Mouse (Mus musculus) midbrain, embryonic 14.5 days (tissue): ENCODE results near the gene Selenom. TPM values are rescaled to one million over a fixed set of nuclear protein-coding genes. Genes with fewer than 3 reads are reported as not detected.
A peak's percentile ranks its signal among the peaks of the same experiment; 100 is the strongest.

Experiments
- ATAC-seq: fragments of 200-750 bp; cut with Nextera tagmentation; 2 replicates; pipeline ENCODE4 v1.8.0; 2017; ENCODE audit warnings: moderate number of reproducible peaks, moderate library complexity; ENCODE audit not compliant: low FRiP score, low TSS enrichment
- DNase-seq: peaks from one replicate; pipeline ENCODE4 v3.0.0-alpha.2; 2015
- H3K27ac ChIP-seq: fragments of 300-500 bp; sonication (generic); replicated peaks from 2 replicates; pipeline ENCODE4 v1.5.1; 2014; ENCODE audit warnings: mild to moderate bottlenecking, low read depth, low read length, moderate library complexity
- H3K27me3 ChIP-seq: fragments of 300-500 bp; sonication (generic); 2 replicates; pipeline ENCODE4 v1.6.1; 2014; ENCODE audit warnings: low read length, control low read depth, mixed read lengths; ENCODE audit not compliant: control insufficient read depth, insufficient read depth
- H3K36me3 ChIP-seq: fragments of 300-500 bp; sonication (generic); 2 replicates; pipeline ENCODE4 v1.6.1; 2014; ENCODE audit warnings: low read length, control low read depth; ENCODE audit not compliant: control insufficient read depth, insufficient read depth
- H3K4me1 ChIP-seq: fragments of 300-500 bp; sonication (generic); 2 replicates; pipeline ENCODE4 v1.6.1; 2014; ENCODE audit warnings: mild to moderate bottlenecking, antibody characterized with exemption, low read length, control low read depth; ENCODE audit not compliant: control insufficient read depth, insufficient read depth
- H3K4me2 ChIP-seq: fragments of 300-500 bp; sonication (generic); 2 replicates; pipeline ENCODE4 v1.6.1; 2014; ENCODE audit warnings: mild to moderate bottlenecking, low read length, moderate library complexity
- H3K4me3 ChIP-seq: fragments of 300-500 bp; sonication (generic); replicated peaks from 2 replicates; pipeline ENCODE4 v1.5.1; 2014; ENCODE audit warnings: low read depth, low read length
- H3K9ac ChIP-seq: fragments of 300-500 bp; sonication (generic); replicated peaks from 2 replicates; pipeline ENCODE4 v1.6.1; 2014; ENCODE audit warnings: mild to moderate bottlenecking, low read length, moderate library complexity
- H3K9me3 ChIP-seq: fragments of 300-500 bp; sonication (generic); 2 replicates; pipeline ENCODE4 v1.6.1; 2016; ENCODE audit warnings: low read length, control low read depth, mixed read lengths; ENCODE audit not compliant: control insufficient read depth
- WGBS: fragments of 180-500 bp; shearing (Covaris S2); extraction: QIAGEN DNeasy Blood & Tissue Kit; methylation state at CpG from one replicate; pipeline ENCODE4 v1.1.7; 2014; 5-methylcytosine and 5-hydroxymethylcytosine counted together
- polyA plus RNA-seq: library from polyadenylated mRNA; unstranded; fragments of >200 nt; fragmentation: Nextera tagmentation; extraction: Ambion mirVana; gene quantifications from 2 replicates; pipeline ENCODE4 v1.2.1, GENCODE M21; 2014

Selenom gene
- polyA plus RNA-seq, 1 experiment from 2014 or later: 48.5 TPM

- ATAC-seq (peak; percentile 93), DNase-seq (peak; percentile 95)
- Histone ChIP-seq H3K27me3 (no peaks in the 10 kb centered on the region), H3K9me3 (no peaks in the 10 kb centered on the region), H3K9ac (peak overlapping the region; percentile 56), H3K4me3 (peak overlapping the region; percentile 45), H3K4me2 (peak overlapping the region; percentile 69), H3K27ac (no peak overlapping the region), H3K36me3 (no peaks in the 10 kb centered on the region), H3K4me1 (peaks cover 18% of the 10 kb centered on the region)
- 5% methylated on average over 33 of the region's 33 CpGs for WGBS
These were observed 24.8 kb downstream of the Selenom start for GRCm38 (mm10) chr11:3539111-3539825.

- Histone ChIP-seq H3K4me2 (peak overlapping the region; percentile 69), H3K27me3 (no peaks in the 10 kb centered on the region), H3K4me3 (peak overlapping the region; percentile 45), H3K27ac (no peak overlapping the region), H3K9me3 (no peaks in the 10 kb centered on the region), H3K9ac (no peak overlapping the region), H3K36me3 (no peaks in the 10 kb centered on the region), H3K4me1 (peaks cover 18% of the 10 kb centered on the region)
- 84% methylated on average over 4 of the region's 4 CpGs for WGBS
- ATAC-seq (no peak), DNase-seq (no peak)
These were observed 25.3 kb downstream of the Selenom start for GRCm38 (mm10) chr11:3539826-3540196.

- ATAC-seq (no peak), DNase-seq (no peak)
- H3K4me1 ChIP-seq: peaks cover 18% of the 10 kb centered on the region
- peak within 1 kb of the TSS; percentile 69 for H3K4me2 ChIP-seq
- H3K36me3 ChIP-seq: no peaks in the 10 kb centered on the region
- H3K9me3 ChIP-seq: no peaks in the 10 kb centered on the region
- peak within 1 kb of the TSS; percentile 56; the same call in 1 of the 2 replicates for H3K9ac ChIP-seq
- no peaks in the 10 kb centered on the region for H3K27me3 ChIP-seq
- no peak within 1 kb of the TSS for H3K27ac ChIP-seq
- H3K4me3 ChIP-seq: peak within 1 kb of the TSS; percentile 45
- WGBS: 94% methylated on average over 23 of the region's 23 CpGs
These were observed 26.1 kb downstream of the Selenom start, which contains the start of gene Smtn for GRCm38 (mm10) chr11:3540451-3541085. Gene Smtn, minus strand, starts transcription at chr11:3540612.

- Histone ChIP-seq H3K9me3 (no peaks in the 10 kb centered on the region), H3K9ac (no peak overlapping the region), H3K27ac (no peak overlapping the region), H3K27me3 (no peaks in the 10 kb centered on the region), H3K4me2 (no peak overlapping the region), H3K4me3 (no peak overlapping the region), H3K4me1 (peaks cover 11% of the 10 kb centered on the region; the same call in 1 of the 2 replicates), H3K36me3 (no peaks in the 10 kb centered on the region)
- 85% methylated on average over 3 of the region's 3 CpGs for WGBS
- no peak for ATAC-seq
- DNase-seq: no peak
These were observed 27.4 kb downstream of the Selenom start for GRCm38 (mm10) chr11:3541932-3542331.

- Histone ChIP-seq H3K27me3 (no peaks in the 10 kb centered on the region), H3K9ac (no peak overlapping the region), H3K9me3 (no peaks in the 10 kb centered on the region), H3K4me2 (no peak overlapping the region), H3K27ac (no peak overlapping the region), H3K36me3 (no peaks in the 10 kb centered on the region), H3K4me3 (no peak overlapping the region), H3K4me1 (peaks cover 11% of the 10 kb centered on the region; the same call in 1 of the 2 replicates)
- no peak for ATAC-seq
- WGBS: 58% methylated on average over 5 of the region's 5 CpGs
- no peak for DNase-seq
These were observed 28.5 kb downstream of the Selenom start for GRCm38 (mm10) chr11:3543001-3543400.

GRCm38 (mm10) chr11:3544409-3544808 lies 29.9 kb downstream of the Selenom start:
- Histone ChIP-seq H3K4me3 (no peak overlapping the region), H3K4me1 (peaks cover 2% of the 10 kb centered on the region; the same call in 1 of the 2 replicates), H3K4me2 (no peak overlapping the region), H3K36me3 (no peaks in the 10 kb centered on the region), H3K9ac (no peak overlapping the region), H3K27me3 (no peaks in the 10 kb centered on the region), H3K9me3 (no peaks in the 10 kb centered on the region), H3K27ac (no peak overlapping the region)
- WGBS: 93% methylated on average over 5 of the region's 5 CpGs
- ATAC-seq (no peak), DNase-seq (no peak)

- Histone ChIP-seq H3K4me2 (no peak overlapping the region), H3K27ac (no peak overlapping the region), H3K36me3 (no peaks in the 10 kb centered on the region), H3K9ac (no peak overlapping the region), H3K9me3 (no peaks in the 10 kb centered on the region), H3K4me1 (no peaks in the 10 kb centered on the region), H3K27me3 (no peaks in the 10 kb centered on the region), H3K4me3 (no peak overlapping the region)
- DNase-seq: no peak
- WGBS: 11% methylated on average over 9 of the region's 9 CpGs
- no peak for ATAC-seq
These were observed 31.2 kb downstream of the Selenom start for GRCm38 (mm10) chr11:3545531-3546241.

GRCm38 (mm10) chr11:3546242-3546562 lies 31.7 kb downstream of the Selenom start:
- no peaks in the 10 kb centered on the region for H3K4me1 ChIP-seq
- H3K9ac ChIP-seq: no peak overlapping the region
- H3K4me2 ChIP-seq: no peak overlapping the region
- no peak for ATAC-seq
- no peak for DNase-seq
- no peaks in the 10 kb centered on the region for H3K27me3 ChIP-seq
- H3K27ac ChIP-seq: no peak overlapping the region
- no peak overlapping the region for H3K4me3 ChIP-seq
- H3K9me3 ChIP-seq: no peaks in the 10 kb centered on the region
- WGBS: 16% methylated on average over 1 of the region's 1 CpGs
- H3K36me3 ChIP-seq: no peaks in the 10 kb centered on the region
